Comparison of ENCODE assay signal across 25 mouse cellular contexts in genomic region chr17:45143043-45143442, GRCm38 (mm10).
DNase-seq lines count a peak whose midpoint lies in the region; ATAC-seq and TF ChIP-seq lines count a peak whose summit lies in the region.
"Had no signal": no experiment of that assay in that cellular context is flagged by ENCODE, and none has a peak within 500 bp of the region (broad histone marks: within the 10 kb centered on the region; RNA-seq: fewer than 3 reads in every experiment).

No protein-coding gene starts in this region.

- peak; percentile 48; the same call in 1 of the 2 replicates for ATAC-seq in forebrain, postnatal 0 days
- ATAC-seq in forebrain, embryonic 12.5 days (ENCODE audit: low FRiP score): no peak
- no peak for ATAC-seq in liver, postnatal 0 days
- ATAC-seq: forebrain, embryonic 15.5 days; liver, embryonic 12.5 days; Patski had no signal

- DNase-seq in forebrain, postnatal 0 days: peak; percentile 24
- peak; percentile 86 for DNase-seq in kidney, adult 2 months
- no peak for DNase-seq in kidney, postnatal 4 days
- DNase-seq in liver, adult 2 months (ENCODE audit: extremely low read depth, low read depth, low spot score): peak; percentile 93
- DNase-seq in liver, postnatal 0 days: no peak
- peak; percentile 9 for DNase-seq in NIH3T3 (ENCODE audit: low read depth)
- no peak for DNase-seq in urinary bladder, postnatal 25 days (ENCODE audit: low spot score)
- DNase-seq: adrenal gland, postnatal 36 days; cerebellum, adult 11 months; cerebellum, postnatal 25 days; gastrocnemius, postnatal 14 days; heart, adult 11 months; heart, postnatal 14 days; layer of hippocampus, postnatal 36 days; right cerebral cortex, postnatal 14 days had no signal

- peak; percentile 29; the same call in 1 of the 2 replicates for TF ChIP-seq CTCF in forebrain, postnatal 0 days (IDR thresholded peaks at IDR 0.05; ENCODE audit: low read depth)
- TF ChIP-seq CTCF in kidney, adult 2 months (conservative IDR thresholded peaks at IDR 0.05; ENCODE audit: insufficient read depth, insufficient read length, low read depth, low read length): peak; percentile 52
- peak; percentile 61 for TF ChIP-seq CTCF in liver, adult 2 months (IDR thresholded peaks at IDR 0.05; ENCODE audit: low read depth, low read length)
- TF ChIP-seq CTCF in liver, postnatal 0 days (IDR thresholded peaks at IDR 0.05; ENCODE audit: low read depth): no peak

- no peak overlapping the region for H3K4me2 ChIP-seq in forebrain, postnatal 0 days (ENCODE audit: low read depth)
- H3K4me2 ChIP-seq in forebrain, embryonic 12.5 days: no peak overlapping the region
- no peak overlapping the region for H3K4me2 ChIP-seq in liver, postnatal 0 days (ENCODE audit: low read depth, low read length)
- H3K4me2 ChIP-seq: embryonic facial prominence, embryonic 12.5 days; forebrain, embryonic 15.5 days; heart, embryonic 12.5 days; limb, embryonic 12.5 days; liver, embryonic 12.5 days; lung, embryonic 15.5 days; midbrain, embryonic 12.5 days; neural tube, embryonic 12.5 days had no signal

- no peak overlapping the region for H3K4me3 ChIP-seq in forebrain, postnatal 0 days (ENCODE audit: low read depth, low read length)
- no peak overlapping the region for H3K4me3 ChIP-seq in forebrain, embryonic 12.5 days (replicated peaks)
- H3K4me3 ChIP-seq in kidney, adult 2 months (ENCODE audit: insufficient read depth, low read depth, low read length): no peak overlapping the region
- H3K4me3 ChIP-seq in liver, adult 2 months (ENCODE audit: insufficient read depth, low read depth, low read length): no peak overlapping the region
- H3K4me3 ChIP-seq in liver, postnatal 0 days (ENCODE audit: low read depth, low read length): no peak overlapping the region
- H3K4me3 ChIP-seq: embryonic facial prominence, embryonic 12.5 days; forebrain, embryonic 15.5 days; heart, embryonic 12.5 days; limb, embryonic 12.5 days; liver, embryonic 12.5 days; lung, embryonic 15.5 days; midbrain, embryonic 12.5 days; neural tube, embryonic 12.5 days had no signal

- WGBS in forebrain, postnatal 0 days: 66% methylated on average over 6 of the region's 6 CpGs
- WGBS in forebrain, embryonic 12.5 days: 84% methylated on average over 6 of the region's 6 CpGs
- 57% methylated on average over 6 of the region's 6 CpGs for WGBS in kidney, adult 2 months
- WGBS in liver, adult 2 months: 18% methylated on average over 6 of the region's 6 CpGs
- WGBS in liver, postnatal 0 days (ENCODE audit: insufficient replicate concordance): 72% methylated on average over 6 of the region's 6 CpGs

- no peak overlapping the region for H3K27ac ChIP-seq in forebrain, postnatal 0 days (ENCODE audit: low read depth, low read length)
- H3K27ac ChIP-seq in forebrain, embryonic 12.5 days: no peak overlapping the region
- no peak overlapping the region for H3K27ac ChIP-seq in kidney, adult 2 months (ENCODE audit: insufficient read depth, low read depth, low read length)
- H3K27ac ChIP-seq in liver, adult 2 months (replicated peaks; ENCODE audit: insufficient read depth, low read depth, low read length): no peak overlapping the region
- no peak overlapping the region for H3K27ac ChIP-seq in liver, postnatal 0 days (ENCODE audit: low read depth)
- H3K27ac ChIP-seq: embryonic facial prominence, embryonic 12.5 days; forebrain, embryonic 15.5 days; limb, embryonic 12.5 days; liver, embryonic 12.5 days; lung, embryonic 15.5 days; midbrain, embryonic 12.5 days; neural tube, embryonic 12.5 days had no signal

- no peaks in the 10 kb centered on the region for H3K9me3 ChIP-seq in forebrain, postnatal 0 days (ENCODE audit: low read length)
- no peaks in the 10 kb centered on the region for H3K9me3 ChIP-seq in forebrain, embryonic 12.5 days
- H3K9me3 ChIP-seq in liver, postnatal 0 days (ENCODE audit: low read length): no peaks in the 10 kb centered on the region
- H3K9me3 ChIP-seq: embryonic facial prominence, embryonic 12.5 days; forebrain, embryonic 15.5 days; limb, embryonic 12.5 days; liver, embryonic 12.5 days; lung, embryonic 15.5 days; midbrain, embryonic 12.5 days; neural tube, embryonic 12.5 days had no signal

- H3K4me1 ChIP-seq in forebrain, postnatal 0 days (ENCODE audit: insufficient read depth): no peaks in the 10 kb centered on the region
- H3K4me1 ChIP-seq in forebrain, embryonic 12.5 days: no peaks in the 10 kb centered on the region
- peaks cover 2% of the 10 kb centered on the region; the same call in 1 of the 2 replicates for H3K4me1 ChIP-seq in kidney, adult 2 months (ENCODE audit: control insufficient read depth, insufficient read depth, low read length)
- H3K4me1 ChIP-seq in liver, adult 2 months (ENCODE audit: control insufficient read depth, insufficient read depth, low read length): peaks cover 2% of the 10 kb centered on the region
- no peaks in the 10 kb centered on the region for H3K4me1 ChIP-seq in liver, postnatal 0 days (ENCODE audit: insufficient read depth)
- H3K4me1 ChIP-seq: embryonic facial prominence, embryonic 12.5 days; forebrain, embryonic 15.5 days; heart, embryonic 12.5 days; liver, embryonic 12.5 days; lung, embryonic 15.5 days; midbrain, embryonic 12.5 days; neural tube, embryonic 12.5 days had no signal

- no peaks in the 10 kb centered on the region for H3K79me2 ChIP-seq in liver, adult 2 months (ENCODE audit: control insufficient read depth, insufficient read depth, low read length)

- H3K9ac ChIP-seq in forebrain, postnatal 0 days: no peak overlapping the region
- H3K9ac ChIP-seq in forebrain, embryonic 12.5 days: no peak overlapping the region
- H3K9ac ChIP-seq in liver, adult 2 months (ENCODE audit: low read depth, low read length): no peak overlapping the region
- no peak overlapping the region for H3K9ac ChIP-seq in liver, postnatal 0 days (replicated peaks)
- H3K9ac ChIP-seq: embryonic facial prominence, embryonic 12.5 days; forebrain, embryonic 15.5 days; heart, embryonic 12.5 days; limb, embryonic 12.5 days; liver, embryonic 12.5 days; lung, embryonic 15.5 days; midbrain, embryonic 12.5 days; neural tube, embryonic 12.5 days had no signal

- TF ChIP-seq EP300 in liver, postnatal 0 days (IDR thresholded peaks at IDR 0.05; ENCODE audit: low read depth): no peak

- no peaks in the 10 kb centered on the region for H3K36me3 ChIP-seq in forebrain, postnatal 0 days (ENCODE audit: insufficient read depth)
- no peaks in the 10 kb centered on the region for H3K36me3 ChIP-seq in forebrain, embryonic 12.5 days (replicated peaks)
- no peaks in the 10 kb centered on the region for H3K36me3 ChIP-seq in kidney, adult 2 months (ENCODE audit: control insufficient read depth, insufficient read depth, low read length)
- H3K36me3 ChIP-seq in liver, adult 2 months (ENCODE audit: control insufficient read depth, insufficient read depth, low read length): no peaks in the 10 kb centered on the region
- no peaks in the 10 kb centered on the region for H3K36me3 ChIP-seq in liver, postnatal 0 days (replicated peaks; ENCODE audit: insufficient read depth, low read length)
- H3K36me3 ChIP-seq: embryonic facial prominence, embryonic 12.5 days; forebrain, embryonic 15.5 days; heart, embryonic 12.5 days; limb, embryonic 12.5 days; liver, embryonic 12.5 days; lung, embryonic 15.5 days; midbrain, embryonic 12.5 days; neural tube, embryonic 12.5 days had no signal

- no peaks in the 10 kb centered on the region for H3K27me3 ChIP-seq in forebrain, postnatal 0 days (ENCODE audit: insufficient read depth, low read length)
- H3K27me3 ChIP-seq in forebrain, embryonic 12.5 days: no peaks in the 10 kb centered on the region
- no peaks in the 10 kb centered on the region for H3K27me3 ChIP-seq in kidney, adult 2 months (replicated peaks; ENCODE audit: control insufficient read depth, insufficient read depth, low read length)
- H3K27me3 ChIP-seq in liver, adult 2 months (ENCODE audit: control insufficient read depth, insufficient read depth, low read length): no peaks in the 10 kb centered on the region
- no peaks in the 10 kb centered on the region for H3K27me3 ChIP-seq in liver, postnatal 0 days (ENCODE audit: insufficient read depth, low read length)
- H3K27me3 ChIP-seq: embryonic facial prominence, embryonic 12.5 days; forebrain, embryonic 15.5 days; heart, embryonic 12.5 days; limb, embryonic 12.5 days; liver, embryonic 12.5 days; lung, embryonic 15.5 days; midbrain, embryonic 12.5 days; neural tube, embryonic 12.5 days; Patski had no signal

- TF ChIP-seq POLR2A in kidney, adult 2 months (IDR thresholded peaks at IDR 0.05; ENCODE audit: low read depth, low read length): no peak
- no peak for TF ChIP-seq POLR2A in liver, adult 2 months (IDR thresholded peaks at IDR 0.05; ENCODE audit: extremely low read depth, insufficient read depth, low read length)

Comparison
In these comparisons a context has a peak if more than half of its experiments do, and no peak if none do; other contexts are left out.
1. DNase-seq: peak in forebrain, postnatal 0 days (single experiment), kidney, adult 2 months (single experiment), liver, adult 2 months (single experiment) and NIH3T3 (single experiment); none in kidney, postnatal 4 days (0 of 2), liver, postnatal 0 days (single experiment) and urinary bladder, postnatal 25 days (single experiment).